Mouse (Mus musculus) heart, postnatal 36 days (tissue): Measurements from ENCODE around the gene Them5. TPM values are rescaled to one million over a fixed set of nuclear protein-coding genes. Genes with fewer than 3 reads are reported as not detected.
A peak's percentile ranks its signal among the peaks of the same experiment; 100 is the strongest.

ENCODE experiments used
- DNase-seq, 2 experiments: peaks; one replicate each; pipeline ENCODE4 v3.0.0; 2021 to 2022
- intact Hi-C: fragments of 180-260 bp; cut with DNase I; formaldehyde crosslinking; loops from one replicate; pipeline ENCODE4 v1.15.1; 2025
- total RNA-seq, 2 experiments: library from RNA; stranded (reverse); gene quantifications; 2 replicates each; pipeline ENCODE4 v1.2.3; 2021

Gene Them5
- total RNA-seq = not detected

- DNase-seq = no peak
- intact Hi-C loops = no loop called here
Measured at GRCm38 (mm10) chr3:94341959-94342422, at the start of gene Them5. Them5 (plus strand) TSS chr3:94342099.

GRCm38 (mm10) chr3:94305457-94305856 is 36.4 kb upstream of the Them5 start:
- DNase-seq = no peak
- intact Hi-C loops = no loop called here

GRCm38 (mm10) chr3:94306975-94307374 is 34.9 kb upstream of the Them5 start:
- DNase-seq = no peak
- intact Hi-C loops = no loop called here

- peak; percentile 95 to 96 for DNase-seq
- intact Hi-C loops = no loop called here
Measured at GRCm38 (mm10) chr3:94309633-94310363, 32.1 kb upstream of the Them5 start, which contains the start of gene Them4. Them4 (plus strand) TSS chr3:94310089.

- intact Hi-C loops = no loop called here
- no peak for DNase-seq
Measured at GRCm38 (mm10) chr3:94310491-94310890, 31.4 kb upstream of the Them5 start.

GRCm38 (mm10) chr3:94310911-94311310 is 31.0 kb upstream of the Them5 start:
- no peak for DNase-seq
- intact Hi-C loops = no loop called here

DNA sequence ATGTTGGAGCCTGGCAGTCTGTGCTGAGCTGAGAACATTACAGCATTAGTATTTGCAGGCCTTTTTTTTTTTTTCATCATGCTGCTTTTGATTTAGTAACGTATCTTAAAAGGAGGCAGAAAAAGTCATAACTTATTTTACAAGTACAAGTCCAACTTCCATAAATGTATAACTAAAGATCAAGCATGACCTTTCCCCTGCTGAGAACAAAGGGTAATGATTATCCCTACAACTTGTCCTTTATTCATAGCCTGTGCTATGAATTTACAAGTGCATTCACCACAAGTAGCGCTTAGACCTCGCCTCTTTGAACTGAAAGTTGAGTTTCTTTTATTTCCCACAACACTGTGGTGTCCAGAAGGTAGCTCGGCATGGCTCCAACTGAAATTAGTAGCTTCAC is 30.5 kb upstream of the Them5 start:
- intact Hi-C loops = no loop called here
- no peak for DNase-seq

DNA sequence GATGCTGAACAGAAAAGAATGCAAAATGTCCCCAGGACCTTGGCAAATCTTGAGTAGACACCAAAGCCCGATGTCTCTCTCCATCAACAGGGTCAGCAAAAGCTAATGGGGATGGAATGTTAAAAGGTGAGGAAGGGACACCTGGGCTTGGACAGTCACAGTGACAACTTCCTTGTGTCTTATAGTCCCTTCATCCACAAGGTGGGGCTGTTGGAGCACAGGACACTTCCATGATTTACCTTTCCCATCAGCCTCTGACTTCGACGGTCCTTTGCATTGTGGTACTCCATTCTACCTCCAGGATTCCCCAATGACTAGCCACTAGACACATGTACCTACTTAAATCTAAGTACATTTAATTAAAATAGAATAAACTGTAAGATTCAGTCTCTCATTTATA is 13.2 kb upstream of the Them5 start:
- intact Hi-C loops = no loop called here
- DNase-seq = no peak

DNA sequence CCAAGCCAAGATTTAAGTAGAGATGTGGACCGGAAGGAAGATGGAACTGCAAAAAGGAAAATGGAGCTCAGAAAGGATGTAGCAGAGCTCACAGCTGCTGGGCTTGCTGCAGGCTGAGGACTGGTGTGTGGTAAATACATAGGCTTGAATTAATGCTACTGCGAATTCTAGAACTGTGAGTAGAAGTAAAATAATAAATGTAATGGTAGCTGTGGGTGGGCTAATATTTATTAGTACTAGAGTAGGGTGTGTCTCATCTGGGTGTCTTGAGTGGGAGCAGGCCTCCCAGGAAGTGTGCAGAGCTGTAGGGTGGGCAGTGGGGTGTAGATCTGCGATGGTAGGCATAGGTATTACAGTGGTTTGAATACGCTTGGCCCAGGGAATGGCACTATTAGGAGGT is 7.5 kb upstream of the Them5 start:
- intact Hi-C loops = no loop called here
- DNase-seq = no peak

GRCm38 (mm10) chr3:94338522-94338921 is 3.4 kb upstream of the Them5 start:
- intact Hi-C loops = no loop called here
- DNase-seq = no peak

DNA sequence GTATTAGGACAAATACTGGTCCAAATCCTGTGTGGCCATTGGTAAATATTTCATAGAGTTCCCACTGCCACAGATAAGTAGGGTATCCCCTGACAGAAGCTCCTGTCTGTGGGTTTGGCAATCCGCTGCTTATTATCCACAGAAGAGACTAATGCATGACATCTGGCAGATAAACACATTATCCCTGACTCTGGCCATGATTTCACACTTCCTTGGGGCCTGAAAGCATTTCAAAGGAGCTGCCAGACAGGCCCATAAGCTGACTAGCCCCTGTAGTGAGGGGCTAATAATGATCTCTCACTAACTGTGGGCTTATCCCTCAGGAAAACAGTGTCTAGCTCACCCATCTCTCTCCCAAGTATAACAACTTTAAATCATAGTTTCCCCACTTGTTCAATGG is 653 bp downstream of the Them5 start:
- no peak for DNase-seq
- intact Hi-C loops = no loop called here

GRCm38 (mm10) chr3:94344182-94344581 is 2.3 kb downstream of the Them5 start:
- DNase-seq = no peak
- intact Hi-C loops = no loop called here

GRCm38 (mm10) chr3:94344897-94345296 is 3.0 kb downstream of the Them5 start:
- intact Hi-C loops = no loop called here
- no peak for DNase-seq

DNA sequence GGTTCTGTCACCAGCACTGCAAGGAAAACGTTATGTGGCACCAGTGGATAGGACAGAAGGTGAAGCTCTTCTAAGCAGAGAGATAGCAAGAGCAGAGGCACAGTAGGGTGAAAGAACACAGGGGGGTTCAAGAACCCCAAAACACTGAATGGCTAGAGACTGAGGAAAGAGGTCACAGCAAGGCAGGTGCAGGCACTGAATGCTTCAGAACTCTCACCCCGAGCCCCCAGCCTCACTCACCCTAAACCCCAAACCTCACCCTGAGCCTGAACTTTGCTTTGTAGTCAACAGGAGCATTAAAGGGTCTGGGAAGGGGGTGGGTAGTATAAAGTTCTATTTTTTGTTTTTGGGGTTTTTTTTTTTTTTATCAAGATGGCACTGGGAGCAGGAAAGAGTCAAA is 6.2 kb downstream of the Them5 start:
- intact Hi-C loops = no loop called here
- no peak for DNase-seq

DNA sequence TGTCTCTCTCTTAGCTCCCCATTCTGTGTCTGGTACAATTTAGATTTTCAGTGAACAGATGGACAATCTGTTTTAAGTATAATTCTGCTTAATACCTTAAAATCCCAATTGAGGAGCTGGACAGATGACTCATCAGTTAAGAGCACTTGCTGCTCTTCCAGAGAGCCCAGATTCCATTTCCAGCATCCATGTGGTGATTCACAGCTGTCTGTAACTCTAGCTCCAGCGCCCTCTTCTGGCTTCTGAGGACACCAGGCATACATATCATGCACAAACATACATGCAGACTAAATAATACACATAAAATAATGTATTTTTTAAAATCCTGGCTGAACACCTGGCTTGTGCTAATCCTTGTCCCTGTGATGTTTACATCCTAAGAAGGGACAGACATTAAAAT is 18.9 kb downstream of the Them5 start:
- intact Hi-C loops = no loop called here
- no peak for DNase-seq

- no peak for DNase-seq
- intact Hi-C loops = no loop called here
Measured at GRCm38 (mm10) chr3:94362138-94362537, 20.2 kb downstream of the Them5 start, which contains the start of gene C2cd4d. C2cd4d (plus strand) TSS chr3:94362438.

GRCm38 (mm10) chr3:94363291-94364153 is 21.6 kb downstream of the Them5 start:
- DNase-seq = peak; percentile 24 to 48
- intact Hi-C loops = no loop called here

- DNase-seq = no peak
- intact Hi-C loops = no loop called here
Measured at GRCm38 (mm10) chr3:94364154-94364526, 22.2 kb downstream of the Them5 start.

GRCm38 (mm10) chr3:94366761-94367160 is 24.9 kb downstream of the Them5 start:
- peak; percentile 72 to 76 for DNase-seq
- intact Hi-C loops = loop anchor here (2.0 to 5.0 kb wide), 4 partner anchors 76 to 536 kb away; partner anchors contain the start of genes Mrpl9 and Oaz3

- intact Hi-C loops = loop anchor here (2.0 to 5.0 kb wide), 4 partner anchors 75 to 535 kb away; partner anchors contain the start of genes Mrpl9 and Oaz3
- DNase-seq = no peak
Measured at GRCm38 (mm10) chr3:94367511-94367910, 25.6 kb downstream of the Them5 start.

DNA sequence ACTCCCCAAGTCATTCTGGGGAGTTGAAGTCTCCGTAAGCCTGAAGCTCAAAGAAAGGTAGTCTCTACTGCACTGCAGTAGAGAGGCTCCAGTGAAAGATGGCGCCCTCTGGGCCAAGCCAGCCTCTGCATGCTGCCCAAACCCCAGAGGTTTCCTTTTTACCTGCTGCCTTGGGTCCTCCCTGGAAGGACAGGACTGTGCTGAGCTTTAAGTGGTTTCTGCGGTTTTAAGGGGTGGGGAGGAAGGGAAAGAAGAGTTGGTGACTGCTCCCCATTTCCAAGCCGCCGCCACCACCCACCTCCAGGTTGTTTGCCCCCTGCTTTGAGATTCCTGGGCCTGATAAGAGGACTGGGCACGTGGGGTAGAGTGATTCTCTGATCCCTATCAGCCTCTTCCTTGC is 26.7 kb downstream of the Them5 start:
- intact Hi-C loops = loop anchor here (5.0 kb wide), 1 partner anchor 74 kb away; the partner anchor contains the start of genes Mrpl9 and Oaz3
- DNase-seq = no peak
